Mouse (Mus musculus) hindbrain, embryonic 11.5 days (tissue): Measurements from ENCODE around the gene Ugt1a6b. TPM values are rescaled to one million over a fixed set of nuclear protein-coding genes. Genes with fewer than 3 reads are reported as not detected.
"Not testable (repeated sequence)": the region's sequence is repeated elsewhere in the genome, so short reads cannot be mapped to it uniquely, and the experiment has no call there.

Experiments used
- ATAC-seq: fragments of 200-750 bp; cut with Nextera tagmentation; 2 replicates; pipeline ENCODE4 v1.8.0; 2017; ENCODE audit warnings: mild to moderate bottlenecking, moderate TSS enrichment, moderate library complexity; ENCODE audit not compliant: low FRiP score
- DNase-seq: peaks from one replicate; pipeline ENCODE4 v3.0.0-alpha.2; 2015; ENCODE audit warnings: low spot score
- H3K27ac ChIP-seq: fragments of 300-500 bp; sonication (generic); 2 replicates; pipeline ENCODE4 v1.5.1; 2014; ENCODE audit warnings: mild to moderate bottlenecking, low read depth, low read length
- H3K27me3 ChIP-seq: fragments of 300-500 bp; sonication (generic); 2 replicates; pipeline ENCODE4 v1.6.1; 2014; ENCODE audit warnings: mild to moderate bottlenecking, low read length, moderate library complexity, mixed read lengths; ENCODE audit not compliant: control insufficient read depth, insufficient read depth
- H3K36me3 ChIP-seq: fragments of 300-500 bp; sonication (generic); 2 replicates; pipeline ENCODE4 v1.6.1; 2014; ENCODE audit warnings: mild to moderate bottlenecking, low read length, moderate library complexity, mixed read lengths; ENCODE audit not compliant: control insufficient read depth, insufficient read depth
- H3K4me1 ChIP-seq: fragments of 300-500 bp; sonication (generic); replicated peaks from 2 replicates; pipeline ENCODE4 v1.6.1; 2014; ENCODE audit warnings: low read length, mixed read lengths; ENCODE audit not compliant: control insufficient read depth, insufficient read depth
- H3K4me2 ChIP-seq: fragments of 300-500 bp; sonication (generic); replicated peaks from 2 replicates; pipeline ENCODE4 v1.6.1; 2014; ENCODE audit warnings: mild to moderate bottlenecking, low read depth, low read length
- H3K4me3 ChIP-seq: fragments of 300-500 bp; sonication (generic); 2 replicates; pipeline ENCODE4 v1.5.1; 2014; ENCODE audit warnings: low read depth, low read length
- H3K9ac ChIP-seq: fragments of 300-500 bp; sonication (generic); 2 replicates; pipeline ENCODE4 v1.6.1; 2014; ENCODE audit warnings: low read depth, low read length
- H3K9me3 ChIP-seq: fragments of 300-500 bp; sonication (generic); 2 replicates; pipeline ENCODE4 v1.6.1; 2016; ENCODE audit warnings: low read length; ENCODE audit not compliant: control insufficient read depth
- WGBS: fragments of 180-500 bp; shearing (Covaris S2); extraction: QIAGEN DNeasy Blood & Tissue Kit; methylation state at CpG from one replicate; pipeline ENCODE4 v1.1.7; 2014; 5-methylcytosine and 5-hydroxymethylcytosine counted together
- polyA plus RNA-seq: library from polyadenylated mRNA; unstranded; fragments of >200 nt; fragmentation: Nextera tagmentation; extraction: Ambion mirVana; gene quantifications from 2 replicates; pipeline ENCODE4 v1.2.1, GENCODE M21; 2014

Ugt1a6b gene
- polyA plus RNA-seq, 1 experiment from 2014 or later: 0.17 TPM

DNA sequence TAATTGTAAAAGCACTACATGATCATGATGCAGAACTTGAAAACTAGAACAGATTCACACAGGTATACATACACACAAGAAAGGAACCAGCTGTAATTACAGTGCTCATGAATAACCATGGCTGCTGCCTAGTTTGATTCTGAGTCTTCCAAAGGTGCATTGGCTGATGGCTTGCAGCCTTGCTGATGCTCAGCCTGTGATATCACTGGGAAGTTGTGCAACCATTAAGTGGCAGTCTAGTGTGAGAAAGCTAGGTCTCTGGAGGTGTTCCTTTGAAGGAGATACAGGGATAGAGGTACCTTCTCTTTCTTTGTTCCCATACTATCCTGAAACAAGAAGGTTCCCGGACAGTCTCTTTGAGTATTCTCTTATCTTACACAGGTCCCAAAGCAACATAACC, 116.0 kb downstream of the Ugt1a6b start:
- Histone ChIP-seq H3K27me3 (no peaks in the 10 kb centered on the region), H3K4me3 (no peak overlapping the region), H3K4me1 (no peaks in the 10 kb centered on the region), H3K4me2 (no peak overlapping the region), H3K27ac (no peak overlapping the region), H3K9ac (no peak overlapping the region), H3K36me3 (no peaks in the 10 kb centered on the region), H3K9me3 (peaks cover 35% of the 10 kb centered on the region)
- no peak for DNase-seq
- WGBS: 17% methylated on average over 1 of the region's 1 CpGs
- ATAC-seq: no peak

DNA sequence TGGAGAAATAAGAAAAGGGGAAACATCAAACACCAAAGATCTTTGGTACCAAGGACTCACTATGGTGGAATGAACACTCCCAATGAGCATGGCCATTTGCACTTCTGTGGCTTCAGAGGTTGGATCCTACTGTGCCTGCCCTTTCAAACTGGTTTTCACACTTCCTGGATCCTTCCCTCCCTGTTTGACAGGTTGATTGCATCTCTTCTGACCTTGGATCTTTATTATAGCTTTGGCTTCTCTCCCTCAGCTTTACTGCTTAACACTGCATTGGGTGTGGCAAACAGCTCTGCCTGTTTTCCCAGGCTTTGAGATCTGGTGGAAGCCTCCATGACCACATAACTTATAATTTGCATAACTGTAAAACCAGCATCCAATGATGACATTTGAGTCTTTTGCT, 117.3 kb downstream of the Ugt1a6b start:
- Histone ChIP-seq H3K9me3 (peaks cover 26% of the 10 kb centered on the region), H3K4me1 (no peaks in the 10 kb centered on the region), H3K27me3 (no peaks in the 10 kb centered on the region), H3K9ac (no peak overlapping the region), H3K36me3 (no peaks in the 10 kb centered on the region), H3K4me3 (no peak overlapping the region), H3K27ac (no peak overlapping the region), H3K4me2 (no peak overlapping the region)
- ATAC-seq (no peak), DNase-seq (no peak)

DNA sequence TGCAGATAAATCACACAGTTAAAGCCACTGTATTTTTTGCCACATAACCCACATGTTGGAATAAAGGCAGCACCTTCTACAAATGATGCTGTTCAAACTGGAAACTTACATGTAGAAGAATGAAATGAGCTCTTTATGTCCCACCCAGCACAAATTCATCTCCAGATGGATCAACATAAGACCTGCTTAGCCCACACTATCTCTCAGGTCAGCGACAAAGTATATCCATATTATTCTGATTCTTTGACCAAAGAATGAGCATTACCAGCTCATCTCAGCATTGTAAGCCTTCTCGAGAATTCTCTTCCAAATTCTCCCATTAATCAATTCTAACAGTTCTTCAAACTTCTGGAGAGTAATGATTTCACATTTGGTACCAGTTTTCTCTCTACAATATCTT, 119.2 kb downstream of the Ugt1a6b start:
- H3K27ac ChIP-seq: no peak overlapping the region
- no peak overlapping the region for H3K9ac ChIP-seq
- peaks cover 28% of the 10 kb centered on the region for H3K9me3 ChIP-seq
- H3K4me2 ChIP-seq: no peak overlapping the region
- ATAC-seq (no peak), DNase-seq (no peak)
- no peaks in the 10 kb centered on the region for H3K4me1 ChIP-seq
- no peaks in the 10 kb centered on the region for H3K36me3 ChIP-seq
- no peaks in the 10 kb centered on the region for H3K27me3 ChIP-seq
- H3K4me3 ChIP-seq: no peak overlapping the region
- 51% methylated on average over 2 of the region's 2 CpGs for WGBS

DNA sequence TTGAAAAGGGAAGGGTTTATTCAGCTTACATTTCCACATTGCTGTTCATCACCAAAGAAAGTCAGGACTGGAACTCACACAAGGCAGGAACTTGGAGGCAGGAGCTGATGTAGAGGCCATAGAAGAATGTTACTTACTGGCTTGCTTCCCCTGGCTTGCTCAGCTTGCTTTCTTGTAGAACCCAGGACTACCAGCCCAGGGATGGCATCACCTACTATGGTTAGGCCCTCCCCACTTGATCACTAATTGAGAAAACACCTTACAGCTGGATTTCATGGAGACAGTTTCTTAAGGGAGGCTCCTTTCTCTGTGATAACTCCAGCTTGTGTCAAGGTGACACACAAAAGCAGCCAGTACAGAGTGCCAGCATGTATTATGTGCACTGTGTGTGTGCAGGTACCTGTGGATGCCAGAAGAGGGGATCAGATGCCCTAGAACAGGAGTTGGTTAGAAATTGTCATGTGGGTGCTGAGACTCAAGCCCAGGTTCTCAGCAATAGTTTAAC, 120.0 kb downstream of the Ugt1a6b start:
- not testable (repeated sequence) for H3K4me2 ChIP-seq, H3K9ac ChIP-seq, H3K4me3 ChIP-seq, H3K4me1 ChIP-seq, H3K27me3 ChIP-seq, ATAC-seq, H3K27ac ChIP-seq, H3K36me3 ChIP-seq, DNase-seq
- peaks cover 31% of the 10 kb centered on the region for H3K9me3 ChIP-seq

DNA sequence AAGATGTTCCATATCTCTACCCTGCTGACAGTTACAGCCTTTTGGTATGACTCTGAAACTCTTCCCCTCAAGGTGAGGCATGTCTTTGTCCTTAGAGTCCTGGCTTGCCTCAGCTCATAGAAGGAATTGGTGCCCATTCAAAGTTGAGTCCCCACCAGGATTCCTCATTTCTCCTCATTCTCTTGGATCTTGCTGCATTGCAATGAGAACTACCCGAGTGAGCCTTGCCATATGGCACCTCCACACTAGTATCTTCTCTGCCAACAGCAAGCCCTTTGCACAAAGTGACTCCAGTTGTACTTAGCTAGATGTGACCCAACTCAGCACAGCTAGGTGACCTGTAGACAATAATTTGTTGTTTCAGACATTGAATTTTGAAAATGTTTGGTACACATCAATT, 120.5 kb downstream of the Ugt1a6b start:
- no peak overlapping the region for H3K4me3 ChIP-seq
- H3K36me3 ChIP-seq: no peaks in the 10 kb centered on the region
- no peaks in the 10 kb centered on the region for H3K4me1 ChIP-seq
- WGBS: 62% methylated on average over 1 of the region's 1 CpGs
- no peak overlapping the region for H3K27ac ChIP-seq
- H3K9ac ChIP-seq: no peak overlapping the region
- H3K4me2 ChIP-seq: no peak overlapping the region
- H3K27me3 ChIP-seq: no peaks in the 10 kb centered on the region
- ATAC-seq (no peak), DNase-seq (no peak)
- peaks cover 37% of the 10 kb centered on the region for H3K9me3 ChIP-seq

DNA sequence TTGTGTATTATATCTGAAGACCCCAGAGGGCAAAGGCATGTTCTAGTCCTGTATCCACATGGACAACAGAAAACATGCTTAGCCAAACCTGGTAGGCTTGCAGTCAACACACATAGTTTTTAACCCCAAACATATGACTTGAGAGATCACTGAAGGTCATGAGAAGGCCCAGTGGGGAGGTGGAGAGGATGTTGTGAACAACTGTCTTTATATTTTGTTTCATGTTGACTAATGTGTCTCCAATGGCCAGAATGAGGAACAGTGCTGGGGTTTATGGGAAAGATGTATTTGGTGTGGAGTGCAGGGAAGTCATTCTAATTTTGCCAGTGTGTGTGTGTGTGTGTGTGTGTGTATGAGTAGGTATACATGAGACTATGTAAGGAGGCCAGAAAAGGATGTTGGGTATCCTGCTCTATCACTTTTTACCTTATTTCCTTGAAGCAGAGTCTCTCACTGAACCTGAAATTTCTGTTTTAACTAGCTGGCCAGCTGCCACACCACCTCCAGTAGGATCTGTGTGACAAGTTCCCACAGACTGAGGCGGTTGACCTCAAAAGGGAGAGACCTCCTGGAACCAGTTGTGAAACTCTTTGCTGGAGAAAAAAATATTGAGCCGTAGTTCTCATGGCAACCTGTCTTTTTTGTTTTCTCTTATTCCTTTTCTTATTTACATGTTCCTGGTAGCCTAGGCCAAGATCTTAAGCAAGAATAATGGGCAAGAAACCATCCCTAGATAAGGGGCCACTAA, 121.2 kb downstream of the Ugt1a6b start:
- H3K4me2 ChIP-seq: no peak overlapping the region
- H3K9me3 ChIP-seq: peaks cover 43% of the 10 kb centered on the region
- ATAC-seq (no peak), DNase-seq (no peak)
- no peaks in the 10 kb centered on the region for H3K4me1 ChIP-seq
- no peak overlapping the region for H3K9ac ChIP-seq
- H3K36me3 ChIP-seq: no peaks in the 10 kb centered on the region
- H3K4me3 ChIP-seq: no peak overlapping the region
- no peaks in the 10 kb centered on the region for H3K27me3 ChIP-seq
- 73% methylated on average over 2 of the region's 2 CpGs for WGBS
- H3K27ac ChIP-seq: no peak overlapping the region

DNA sequence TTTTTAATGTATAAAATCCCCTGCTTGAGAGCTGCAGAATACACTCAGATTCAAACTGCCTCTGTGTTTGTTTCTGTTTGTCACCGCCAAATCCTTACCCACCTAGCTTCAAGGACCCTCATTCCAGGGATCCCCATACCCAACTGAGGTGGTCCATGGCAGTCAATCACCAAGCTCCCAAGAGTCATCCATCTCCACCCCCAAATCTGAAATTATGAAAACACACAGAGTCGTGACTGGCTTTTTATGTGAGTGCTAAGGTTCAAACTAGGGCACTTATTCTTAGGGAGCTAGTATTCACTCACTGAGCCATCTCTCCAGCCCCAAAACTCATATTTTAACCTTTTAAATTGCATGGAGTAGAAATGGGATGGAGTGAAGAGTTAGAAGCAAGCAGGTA, 122.2 kb downstream of the Ugt1a6b start:
- WGBS: 42% methylated on average over 2 of the region's 2 CpGs
- DNase-seq, H3K4me1 ChIP-seq, H3K4me3 ChIP-seq, H3K4me2 ChIP-seq, H3K36me3 ChIP-seq, H3K9ac ChIP-seq, H3K27ac ChIP-seq, ATAC-seq, H3K27me3 ChIP-seq: not testable (repeated sequence)
- peaks cover 54% of the 10 kb centered on the region for H3K9me3 ChIP-seq

DNA sequence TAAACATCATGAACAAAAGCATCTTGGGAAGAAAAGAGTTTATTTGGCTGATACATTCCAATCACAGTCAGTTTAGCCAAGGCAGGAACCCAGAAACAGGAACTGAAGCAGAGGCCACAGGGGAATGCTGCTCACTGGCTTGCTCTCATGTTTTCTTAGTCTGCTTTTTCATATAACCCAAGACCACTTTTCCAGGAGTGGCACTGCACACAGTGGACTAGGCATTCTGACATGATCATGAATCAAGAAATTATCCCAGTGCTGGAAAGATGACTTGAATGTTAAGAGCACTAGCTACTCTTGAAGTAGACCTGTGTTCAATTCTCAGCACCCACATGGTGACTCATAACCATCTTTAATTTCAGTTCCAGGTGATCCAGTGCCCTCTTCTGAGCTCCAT, 122.7 kb downstream of the Ugt1a6b start:
- H3K4me2 ChIP-seq: no peak overlapping the region
- DNase-seq: no peak
- ATAC-seq: no peak

DNA sequence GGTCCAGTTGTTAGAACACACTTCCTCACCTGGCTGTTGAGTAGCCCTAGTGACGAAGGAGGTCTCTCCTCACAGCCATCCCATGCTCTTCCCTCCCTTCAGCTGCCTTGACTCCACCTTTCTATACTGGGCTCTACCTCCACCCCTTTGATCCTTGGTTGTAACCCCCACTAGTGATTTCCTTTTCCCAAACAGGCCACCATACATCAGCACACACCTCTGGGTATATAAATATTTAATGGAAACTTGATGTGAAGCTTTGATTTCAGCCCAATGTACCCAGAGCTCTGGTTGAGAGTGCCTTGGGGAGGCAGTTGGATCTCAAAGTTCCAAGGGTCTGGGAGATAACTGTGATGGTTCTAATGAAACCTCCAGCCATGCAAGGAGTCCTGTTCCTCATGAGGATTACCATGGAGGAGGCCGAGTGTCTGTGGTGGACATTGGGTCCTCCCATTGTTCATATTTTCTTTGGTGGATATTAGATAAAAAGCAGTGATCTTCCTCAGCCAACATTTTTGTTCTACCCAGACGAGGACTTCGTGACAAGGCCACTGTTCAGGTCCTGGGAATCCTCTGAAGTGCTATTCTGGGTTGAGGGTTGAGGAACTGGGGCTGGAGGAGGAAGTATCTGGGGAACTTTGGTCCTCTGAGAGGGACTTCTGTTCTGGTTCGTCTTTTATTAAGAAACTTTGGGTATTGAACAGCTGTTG, 123.8 kb downstream of the Ugt1a6b start, which contains the start of gene Mroh2a:
Gene Mroh2a, plus strand, starts transcription at position 317 of the 710 bp plus-strand sequence.
- no peak within 1 kb of the TSS for H3K27ac ChIP-seq
- no peaks in the 10 kb centered on the region for H3K36me3 ChIP-seq
- DNase-seq: no peak
- 56% methylated on average over 5 of the region's 5 CpGs for WGBS
- no peak within 1 kb of the TSS for H3K4me3 ChIP-seq
- H3K4me2 ChIP-seq: no peak within 1 kb of the TSS
- no peak within 1 kb of the TSS for H3K9ac ChIP-seq
- no peaks in the 10 kb centered on the region for H3K4me1 ChIP-seq
- peaks cover 69% of the 10 kb centered on the region for H3K9me3 ChIP-seq
- ATAC-seq: no peak
- H3K27me3 ChIP-seq: no peaks in the 10 kb centered on the region

More for the DNA sequence above, 122.7 kb downstream of the Ugt1a6b start:
- H3K27ac ChIP-seq: no peak overlapping the region
- H3K4me1 ChIP-seq: no peaks in the 10 kb centered on the region
- no peak overlapping the region for H3K9ac ChIP-seq
- no peaks in the 10 kb centered on the region for H3K27me3 ChIP-seq
- H3K4me3 ChIP-seq: no peak overlapping the region
- peaks cover 58% of the 10 kb centered on the region for H3K9me3 ChIP-seq
- H3K36me3 ChIP-seq: no peaks in the 10 kb centered on the region
